Mouse (Mus musculus) inflammation-experienced regulatory T-cells (primary cell): ENCODE results near the gene Krt42. TPM values are rescaled to one million over a fixed set of nuclear protein-coding genes. Genes with fewer than 3 reads are reported as not detected.

ENCODE experiments used
- polyA plus RNA-seq, 2 experiments: library from polyadenylated mRNA; unstranded; fragments of 100-300 nt; shearing (Covaris generic); gene quantifications; one replicate each; pipeline ENCODE4 v1.2.1; 2017

The Krt42 gene
- polyA plus RNA-seq, result not detected

DNA sequence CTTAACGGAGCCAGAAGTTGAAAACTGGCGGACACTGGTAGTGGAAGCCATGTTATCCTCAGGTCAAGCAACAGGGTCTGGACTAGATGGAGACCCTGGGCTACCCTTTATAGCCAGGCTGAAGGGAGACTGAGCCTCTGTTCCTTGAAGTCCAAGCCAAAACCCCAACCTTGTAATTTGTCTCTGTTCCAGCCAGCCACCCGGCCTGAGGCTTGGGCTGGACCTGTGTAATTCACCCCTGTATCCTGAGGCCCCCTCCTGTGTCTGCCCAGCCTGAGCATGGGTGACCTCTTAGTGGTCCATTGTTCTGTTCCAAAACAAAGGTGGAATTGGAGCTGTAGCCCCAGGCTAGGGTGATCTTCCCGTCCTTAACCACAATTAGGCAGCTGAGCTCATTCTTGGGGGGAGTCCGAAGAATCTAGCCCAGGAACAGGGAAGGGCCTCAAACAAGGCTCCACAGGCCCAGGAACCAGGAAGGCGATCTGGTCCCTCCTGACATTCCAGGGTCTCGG, at the start of gene Krt42:
Gene Krt42, minus strand, starts transcription at position 51 of the 512 bp plus-strand sequence.

DNA sequence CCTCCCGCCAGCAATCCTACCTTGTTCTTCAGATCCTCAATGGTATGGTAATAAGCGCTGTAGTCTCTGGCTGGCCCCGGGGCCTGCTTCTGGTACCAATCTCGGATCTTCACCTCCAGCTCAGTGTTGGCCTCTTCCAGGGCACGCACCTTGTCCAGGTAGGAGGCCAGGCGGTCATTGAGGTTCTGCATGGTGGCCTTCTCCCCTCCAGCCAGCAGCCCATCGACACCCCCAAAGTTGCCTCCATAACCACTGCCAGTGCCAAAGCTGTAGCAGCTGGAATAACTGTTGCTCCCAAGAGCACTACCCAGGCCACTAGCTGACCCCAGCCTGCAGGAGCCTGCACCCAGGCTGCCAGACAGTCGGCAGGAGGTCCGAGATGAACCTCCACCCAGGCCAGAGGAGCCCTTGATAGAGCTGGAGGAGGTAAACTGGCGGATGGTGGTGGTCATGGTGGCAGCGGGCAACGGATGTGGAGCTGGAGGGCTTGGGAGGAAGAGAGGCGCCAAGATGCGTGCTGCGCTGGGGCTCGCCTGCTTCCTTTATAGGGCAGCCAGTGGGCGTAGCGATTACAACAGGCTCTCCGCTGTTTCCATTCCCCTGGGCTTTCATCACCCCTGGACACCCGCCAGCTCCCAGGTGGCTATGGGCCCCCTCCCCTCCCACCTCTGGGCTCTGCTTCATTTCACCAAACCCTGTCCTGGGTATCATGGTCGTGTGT, 9.0 kb downstream of the Krt42 start, which contains the start of gene Krt17:
Gene Krt17, minus strand, starts transcription at position 516 of the 721 bp plus-strand sequence.

DNA sequence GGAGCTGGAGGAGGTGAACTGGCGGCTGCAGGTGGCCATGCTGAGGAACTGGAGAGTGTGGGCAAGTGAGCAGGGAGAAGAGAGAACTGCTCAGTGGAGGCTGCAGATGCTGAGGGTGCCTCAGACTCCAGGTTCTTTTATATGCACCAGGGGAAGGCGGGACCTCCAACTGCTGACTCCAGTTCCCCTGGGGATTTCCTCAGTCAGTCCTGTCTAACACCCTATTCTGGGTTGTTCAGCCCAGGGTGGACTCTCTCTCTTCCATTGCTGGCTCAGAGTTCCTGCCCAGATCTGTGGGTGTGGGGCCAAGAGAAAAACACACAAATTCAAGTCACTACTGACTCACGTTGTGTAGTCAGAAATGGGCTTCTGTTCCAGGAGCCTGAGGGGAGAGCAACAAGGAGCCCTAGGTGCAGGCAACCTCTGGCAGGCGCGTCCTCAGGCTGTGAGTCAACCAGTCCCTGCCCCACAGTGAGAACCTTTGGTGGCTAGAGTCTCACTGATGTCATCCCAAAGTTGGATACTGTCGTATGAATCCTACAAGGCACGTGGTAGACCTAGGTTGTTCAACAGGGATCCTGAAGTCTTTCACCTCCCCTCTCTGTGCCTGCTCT, 20.7 kb downstream of the Krt42 start, which contains the start of gene Krt16:
Gene Krt16, minus strand, starts transcription at position 51 of the 614 bp plus-strand sequence.

Other genes starting within 250 kb of the Krt42 start
- not detected for gene Krt33b, start 240.0 kb downstream of the Krt42 start, polyA plus RNA-seq
- gene Krt34, start 228.3 kb downstream of the Krt42 start, polyA plus RNA-seq, result under 1 TPM in 1 of 2 experiments, not detected in 1; 0.92 TPM
- under 1 TPM; 0.19 to 0.24 TPM for gene Krt31, start 219.3 kb downstream of the Krt42 start, polyA plus RNA-seq
- gene Krt32, start 181.6 kb downstream of the Krt42 start, polyA plus RNA-seq, result not detected
- under 1 TPM in 1 of 2 experiments, not detected in 1; 0.27 TPM for gene Krt35, start 173.6 kb downstream of the Krt42 start, polyA plus RNA-seq
- gene Krt36, start 164.2 kb downstream of the Krt42 start, polyA plus RNA-seq, result under 1 TPM; 0.34 to 0.44 TPM
- gene Krt13, start 148.3 kb downstream of the Krt42 start, polyA plus RNA-seq, result under 1 TPM in 1 of 2 experiments, not detected in 1; 0.22 TPM
- gene Krt15, start 133.9 kb downstream of the Krt42 start, polyA plus RNA-seq, result under 1 TPM in 1 of 2 experiments, not detected in 1; 0.71 TPM
- gene Krt19, start 121.2 kb downstream of the Krt42 start, polyA plus RNA-seq, result under 1 TPM; 0.33 to 0.70 TPM
- gene Krt9, start 76.6 kb downstream of the Krt42 start, polyA plus RNA-seq, result under 1 TPM in 1 of 2 experiments, not detected in 1; 0.21 TPM
- gene Krt14, start 62.3 kb downstream of the Krt42 start, polyA plus RNA-seq, result not detected
- 1 to 10 TPM in 1 of 2 experiments, not detected in 1; 1.3 TPM for gene Krt16, start 21.0 kb downstream of the Krt42 start, polyA plus RNA-seq
- 1 to 10 TPM; 1.3 to 2.5 TPM for gene Krt17, start 8.8 kb downstream of the Krt42 start, polyA plus RNA-seq
- 1,000 to 10,000 TPM; 2,499 to 2,744 TPM for gene Eif1, start 50.0 kb upstream of the Krt42 start, polyA plus RNA-seq
- not detected for gene Gast, start 64.5 kb upstream of the Krt42 start, polyA plus RNA-seq
- gene Hap1, start 86.3 kb upstream of the Krt42 start, polyA plus RNA-seq, result 1 to 10 TPM; 2.2 to 3.5 TPM
- gene Jup, start 127.9 kb upstream of the Krt42 start, polyA plus RNA-seq, result 1 to 10 TPM; 3.0 to 3.8 TPM
- under 1 TPM in 1 of 2 experiments, not detected in 1; 0.51 TPM for gene P3h4, start 145.0 kb upstream of the Krt42 start, polyA plus RNA-seq
- under 1 TPM in 1 of 2 experiments, not detected in 1; 0.18 TPM for gene Fkbp10, start 145.8 kb upstream of the Krt42 start, polyA plus RNA-seq
- 100 to 1,000 TPM; 137 to 155 TPM for gene Nt5c3b, start 171.9 kb upstream of the Krt42 start, polyA plus RNA-seq
- 1 to 10 TPM in 1 of 2 experiments, under 1 TPM in 1; 0.34 to 1.3 TPM for gene Klhl10, start 172.0 kb upstream of the Krt42 start, polyA plus RNA-seq
- 1 to 10 TPM; 4.0 to 6.3 TPM for gene Klhl11, start 202.9 kb upstream of the Krt42 start, polyA plus RNA-seq